Mouse (Mus musculus): ENCODE measurements around the gene Olfr764-ps1. TPM values are rescaled to one million over a fixed set of nuclear protein-coding genes. Genes with fewer than 3 reads are reported as not detected.
A peak's percentile ranks its signal among the peaks of the same experiment; 100 is the strongest.
"Not testable (repeated sequence)": the region's sequence is repeated elsewhere in the genome, so short reads cannot be mapped to it uniquely, and the experiment has no call there.

Olfr764-ps1 gene
- polyA plus RNA-seq, 1 experiment from 2014 or later: not detected

DNA sequence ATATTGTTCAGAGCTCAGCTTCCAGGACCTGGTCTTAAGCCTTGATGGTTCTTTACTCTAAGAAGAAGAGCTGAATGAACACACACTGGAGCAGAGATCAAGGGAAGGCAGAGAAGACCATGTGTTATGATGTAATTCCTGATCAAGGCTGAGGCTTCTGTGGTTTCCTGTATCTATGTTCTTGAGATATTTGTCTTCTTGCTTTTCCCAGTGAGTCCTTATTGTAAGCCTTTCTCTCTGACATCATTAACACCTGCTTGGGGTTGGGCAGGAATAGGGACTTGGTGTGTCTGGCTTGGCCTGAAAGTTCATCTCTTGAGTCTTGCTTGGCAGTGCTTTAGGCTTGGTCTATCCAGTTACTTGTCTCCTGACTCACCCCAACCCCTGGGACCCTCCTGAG lies 48.7 kb downstream of the Olfr764-ps1 start:
- no peaks in the 10 kb centered on the region for H3K9me3 ChIP-seq
- no peak overlapping the region for H3K27ac ChIP-seq
- H3K36me3 ChIP-seq: no peaks in the 10 kb centered on the region
- no peaks in the 10 kb centered on the region for H3K27me3 ChIP-seq (ENCODE audit: insufficient read depth, poor library complexity, severe bottlenecking)
- no peaks in the 10 kb centered on the region for H3K4me1 ChIP-seq
- DNase-seq (ENCODE audit: low spot score): peak; percentile 56
- no peak overlapping the region for H3K4me3 ChIP-seq

DNA sequence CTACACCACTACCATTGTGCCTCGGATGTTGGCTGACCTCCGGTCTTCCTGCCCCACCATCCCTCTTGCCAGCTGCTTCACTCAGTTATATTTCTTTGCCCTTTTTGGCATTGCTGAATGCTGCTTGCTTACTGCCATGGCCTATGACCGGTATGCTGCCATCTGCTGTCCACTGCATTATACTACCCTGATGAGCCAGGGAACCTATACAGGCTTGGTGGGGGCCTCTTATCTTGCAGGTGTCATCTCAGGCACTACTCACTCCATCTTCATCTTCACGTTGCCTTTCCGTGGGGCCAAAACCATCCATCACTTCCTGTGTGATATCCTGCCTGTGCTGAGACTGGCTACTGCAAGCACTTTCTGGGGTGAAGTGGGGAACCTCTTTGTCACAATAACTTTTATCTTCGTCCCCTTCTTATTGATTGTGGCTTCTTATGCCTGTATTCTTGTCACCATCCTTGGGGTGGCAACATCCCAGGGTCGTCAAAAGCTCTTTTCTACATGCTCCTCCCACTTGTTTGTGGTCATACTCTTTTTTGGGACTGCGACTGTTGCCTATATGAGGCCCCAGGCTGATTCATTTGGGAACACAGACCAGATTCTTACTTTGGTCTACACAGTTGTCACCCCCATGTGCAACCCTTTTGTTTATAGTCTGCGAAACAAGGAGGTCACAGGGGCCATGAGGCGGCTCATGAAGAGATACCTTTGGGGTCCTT lies 49.4 kb downstream of the Olfr764-ps1 start:
- not testable (repeated sequence) for H3K9me3 ChIP-seq; H3K27me3 ChIP-seq (ENCODE audit: insufficient read depth, poor library complexity, severe bottlenecking); H3K36me3 ChIP-seq; H3K27ac ChIP-seq; H3K4me3 ChIP-seq; H3K4me1 ChIP-seq
- 50% methylated on average over 7 of the region's 10 CpGs for WGBS
- DNase-seq (ENCODE audit: low spot score): peak; percentile 6

DNA sequence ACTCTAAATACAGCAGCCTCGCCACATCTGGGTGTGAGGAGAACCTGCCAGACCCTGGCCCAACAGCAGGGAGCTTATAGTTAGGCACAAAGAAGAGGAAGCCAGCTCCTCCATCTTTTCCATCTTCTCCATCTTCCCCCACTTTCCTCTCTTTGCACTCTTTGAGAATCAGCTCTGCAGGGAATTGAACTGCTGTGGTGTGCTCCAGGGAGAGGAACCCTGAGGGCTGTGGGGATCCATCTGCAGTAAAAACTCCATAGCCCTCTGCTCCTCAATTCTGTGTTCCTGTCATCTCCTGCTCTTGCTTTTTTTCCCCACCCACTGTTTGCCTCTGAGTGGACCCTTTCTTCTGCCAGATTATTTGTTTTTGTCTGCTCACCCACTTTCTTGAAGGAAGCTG lies 50.6 kb downstream of the Olfr764-ps1 start, which contains the start of gene Olfr9:
TSS of gene Olfr9 (plus strand) at position 301 of the 400 bp plus-strand sequence.
- not testable (repeated sequence) for DNase-seq (ENCODE audit: low spot score); H3K36me3 ChIP-seq; H3K4me3 ChIP-seq; H3K27ac ChIP-seq; H3K27me3 ChIP-seq (ENCODE audit: insufficient read depth, poor library complexity, severe bottlenecking); H3K9me3 ChIP-seq; H3K4me1 ChIP-seq
- 63% methylated on average over 1 of the region's 1 CpGs for WGBS

Other genes with a start within 250 kb of the Olfr764-ps1 start
- 0.28 and 1.7 TPM in 2 replicates for gene Mmp19, start 249.0 kb downstream of the Olfr764-ps1 start, polyA plus RNA-seq (2016; fragmentation: Nextera tagmentation; extraction: Ambion mirVana)
- gene Dnajc14, start 235.8 kb downstream of the Olfr764-ps1 start, polyA plus RNA-seq (2016; fragmentation: Nextera tagmentation; extraction: Ambion mirVana): 48.0 and 48.1 TPM in 2 replicates
- gene Tmem198b, start 235.5 kb downstream of the Olfr764-ps1 start, polyA plus RNA-seq (2016; fragmentation: Nextera tagmentation; extraction: Ambion mirVana): 13.6 and 16.3 TPM in 2 replicates
- 181 and 225 TPM in 2 replicates for gene Sarnp, start 222.6 kb downstream of the Olfr764-ps1 start, polyA plus RNA-seq (2016; fragmentation: Nextera tagmentation; extraction: Ambion mirVana)
- gene Ormdl2, start 218.3 kb downstream of the Olfr764-ps1 start, polyA plus RNA-seq (2016; fragmentation: Nextera tagmentation; extraction: Ambion mirVana): 65.1 and 78.6 TPM in 2 replicates
- 4.6 and 5.7 TPM in 2 replicates for gene Gdf11, start 148.2 kb downstream of the Olfr764-ps1 start, polyA plus RNA-seq (2016; fragmentation: Nextera tagmentation; extraction: Ambion mirVana)
- 313 and 322 TPM in 2 replicates for gene Cd63, start 138.9 kb downstream of the Olfr764-ps1 start, polyA plus RNA-seq (2016; fragmentation: Nextera tagmentation; extraction: Ambion mirVana)
- 8.8 and 9.9 TPM in 2 replicates for gene Rdh5, start 117.0 kb downstream of the Olfr764-ps1 start, polyA plus RNA-seq (2016; fragmentation: Nextera tagmentation; extraction: Ambion mirVana)
- gene Bloc1s1, start 115.9 kb downstream of the Olfr764-ps1 start, polyA plus RNA-seq (2016; fragmentation: Nextera tagmentation; extraction: Ambion mirVana): 182 and 194 TPM in 2 replicates
- gene Itga7, start 106.1 kb downstream of the Olfr764-ps1 start, polyA plus RNA-seq (2016; fragmentation: Nextera tagmentation; extraction: Ambion mirVana): 1.1 and 1.3 TPM in 2 replicates
- not detected in 2 replicates for gene Mettl7b, start 78.9 kb downstream of the Olfr764-ps1 start, polyA plus RNA-seq (2016; fragmentation: Nextera tagmentation; extraction: Ambion mirVana)
- gene Olfr9, start 50.5 kb downstream of the Olfr764-ps1 start, polyA plus RNA-seq (2016; fragmentation: Nextera tagmentation; extraction: Ambion mirVana): not detected in 2 replicates
- gene Olfr763, start 29.1 kb downstream of the Olfr764-ps1 start, polyA plus RNA-seq (2016; fragmentation: Nextera tagmentation; extraction: Ambion mirVana): not detected in 2 replicates
- not detected in 2 replicates for gene Olfr765, start 10.1 kb upstream of the Olfr764-ps1 start, polyA plus RNA-seq (2016; fragmentation: Nextera tagmentation; extraction: Ambion mirVana)
- gene Olfr766-ps1, start 29.1 kb upstream of the Olfr764-ps1 start, polyA plus RNA-seq (2016; fragmentation: Nextera tagmentation; extraction: Ambion mirVana): not detected in 2 replicates
- not detected in 2 replicates for gene Olfr767, start 43.0 kb upstream of the Olfr764-ps1 start, polyA plus RNA-seq (2016; fragmentation: Nextera tagmentation; extraction: Ambion mirVana)
- not detected in 2 replicates for gene Olfr768, start 59.5 kb upstream of the Olfr764-ps1 start, polyA plus RNA-seq (2016; fragmentation: Nextera tagmentation; extraction: Ambion mirVana)
- not detected in 2 replicates for gene Olfr769, start 78.0 kb upstream of the Olfr764-ps1 start, polyA plus RNA-seq (2016; fragmentation: Nextera tagmentation; extraction: Ambion mirVana)
- gene Olfr770, start 99.1 kb upstream of the Olfr764-ps1 start, polyA plus RNA-seq (2016; fragmentation: Nextera tagmentation; extraction: Ambion mirVana): not detected in 2 replicates
- gene Olfr771, start 124.9 kb upstream of the Olfr764-ps1 start, polyA plus RNA-seq (2016; fragmentation: Nextera tagmentation; extraction: Ambion mirVana): not detected in 2 replicates
- gene Olfr772, start 138.0 kb upstream of the Olfr764-ps1 start, polyA plus RNA-seq (2016; fragmentation: Nextera tagmentation; extraction: Ambion mirVana): not detected in 2 replicates
- gene Olfr773, start 147.5 kb upstream of the Olfr764-ps1 start, polyA plus RNA-seq (2016; fragmentation: Nextera tagmentation; extraction: Ambion mirVana): not detected in 2 replicates
- not detected in 2 replicates for gene Olfr774, start 196.3 kb upstream of the Olfr764-ps1 start, polyA plus RNA-seq (2016; fragmentation: Nextera tagmentation; extraction: Ambion mirVana)
- not detected in 2 replicates for gene Olfr775, start 208.5 kb upstream of the Olfr764-ps1 start, polyA plus RNA-seq (2016; fragmentation: Nextera tagmentation; extraction: Ambion mirVana)
- gene Olfr776, start 219.2 kb upstream of the Olfr764-ps1 start, polyA plus RNA-seq (2016; fragmentation: Nextera tagmentation; extraction: Ambion mirVana): not detected in 2 replicates
- gene Olfr777, start 231.6 kb upstream of the Olfr764-ps1 start, polyA plus RNA-seq (2016; fragmentation: Nextera tagmentation; extraction: Ambion mirVana): not detected in 2 replicates